ENCODE assay signal across 26 mouse cellular contexts in the genomic region with DNA sequence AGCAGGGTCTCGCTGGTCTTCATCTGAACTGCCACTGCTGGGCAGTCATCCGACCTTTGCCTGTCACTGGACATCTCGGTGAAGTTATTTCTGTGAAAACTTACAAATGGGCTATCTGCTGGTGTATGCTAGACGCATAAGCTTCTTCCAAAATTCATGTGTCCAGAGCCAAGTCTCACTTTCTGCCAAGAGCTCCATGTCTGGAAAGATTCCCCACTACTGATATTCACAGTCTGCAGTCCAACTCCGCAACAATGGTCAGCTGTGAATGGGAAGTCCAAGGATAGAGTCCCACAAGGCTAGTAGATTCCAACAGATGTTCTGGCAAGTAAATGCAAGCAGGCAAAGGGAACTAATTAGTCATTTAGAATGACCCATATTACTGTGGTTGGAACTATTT. TPM values are rescaled to one million over a fixed set of nuclear protein-coding genes. Genes with fewer than 3 reads are reported as not detected.
DNase-seq lines count a peak whose midpoint lies in the region; ATAC-seq lines count a peak whose summit lies in the region.
"Had no signal": no experiment of that assay in that cellular context is flagged by ENCODE, and none has a peak within 500 bp of the region (broad histone marks: within the 10 kb centered on the region; RNA-seq: fewer than 3 reads in every experiment).

No protein-coding gene starts in this region.

- no peak overlapping the region for H3K4me3 ChIP-seq in heart, embryonic 12.5 days
- H3K4me3 ChIP-seq: forebrain, embryonic 12.5 days; hindbrain, embryonic 10.5 days; layer of hippocampus, adult 2 months; left cerebral cortex, adult 2 months; neural tube, embryonic 15.5 days had no signal

- peak; percentile 57 to 59 for DNase-seq in heart, adult 18-20 months
- peak; percentile 25 for DNase-seq in brain, adult 2 months (ENCODE audit: low read depth, low spot score)
- DNase-seq in gastrocnemius, postnatal 25 days, result peak; percentile 60
- DNase-seq in heart, postnatal 25 days (ENCODE audit: low spot score), result peak; percentile 14
- no peak for DNase-seq in adrenal gland, postnatal 14 days
- DNase-seq in left cerebral cortex, postnatal 25 days (ENCODE audit: low spot score in 2 of 2), result no peak
- DNase-seq in spleen, postnatal 10 days (ENCODE audit: low spot score in 2 of 2), result no peak
- DNase-seq: cerebellum, adult 2 months; kidney, adult 11 months; lung, adult 18-20 months; lung, postnatal 36 days; right cerebral cortex, postnatal 25 days; thymus, postnatal 14 days had no signal

- no peaks in the 10 kb centered on the region for H3K4me1 ChIP-seq in heart, embryonic 12.5 days (replicated peaks)
- H3K4me1 ChIP-seq: forebrain, embryonic 12.5 days; hindbrain, embryonic 10.5 days; neural tube, embryonic 15.5 days had no signal

- H3K36me3 ChIP-seq in heart, embryonic 12.5 days, result no peaks in the 10 kb centered on the region
- H3K36me3 ChIP-seq: forebrain, embryonic 12.5 days; G1E; hindbrain, embryonic 10.5 days; neural tube, embryonic 15.5 days had no signal

- no peaks in the 10 kb centered on the region for H3K27me3 ChIP-seq in heart, embryonic 12.5 days (replicated peaks)
- H3K27me3 ChIP-seq: forebrain, embryonic 12.5 days; neural tube, embryonic 15.5 days had no signal

- no peaks in the 10 kb centered on the region for H3K9me3 ChIP-seq in heart, embryonic 12.5 days (replicated peaks)
- H3K9me3 ChIP-seq: forebrain, embryonic 12.5 days; G1E; hindbrain, embryonic 10.5 days; neural tube, embryonic 15.5 days had no signal

- no peak overlapping the region for H3K27ac ChIP-seq in heart, embryonic 12.5 days (ENCODE audit: poor library complexity, severe bottlenecking)
- H3K27ac ChIP-seq: forebrain, embryonic 12.5 days; hindbrain, embryonic 10.5 days; kidney, postnatal 0 days; layer of hippocampus, adult 2 months; left cerebral cortex, adult 2 months; neural tube, embryonic 15.5 days had no signal

- H3K4me2 ChIP-seq in heart, embryonic 12.5 days, result no peak overlapping the region
- H3K4me2 ChIP-seq: forebrain, embryonic 12.5 days; liver, embryonic 11.5 days; neural tube, embryonic 15.5 days had no signal

- 79% methylated on average over 5 of the region's 5 CpGs for WGBS in heart, embryonic 12.5 days

- ATAC-seq in heart, embryonic 12.5 days (ENCODE audit: insufficient number of reproducible peaks, low FRiP score), result no peak
- ATAC-seq: midbrain, embryonic 16.5 days had no signal

- intact Hi-C loops in heart, postnatal 25 days (cut with DNase I), result no loop called here
- intact Hi-C loops in left cerebral cortex, postnatal 25 days (cut with DNase I), result no loop called here

- H3K9ac ChIP-seq in heart, embryonic 12.5 days, result no peak overlapping the region
- H3K9ac ChIP-seq: forebrain, embryonic 12.5 days; neural tube, embryonic 15.5 days had no signal

RNA-seq across cellular contexts. Expression of gene Mrps33, which starts 17.9 kb away (rescaled TPM):
- 100 to 1,000 TPM in 1 of 2 experiments, 10 to 100 TPM in 1; 95.1 to 108 TPM for total RNA-seq in heart, adult 18-20 months (2021)
- 205 and 206 TPM in 2 replicates for polyA plus RNA-seq in heart, embryonic 12.5 days (2016; fragmentation: Nextera tagmentation; extraction: Ambion mirVana)
- 10 to 100 TPM; 55.5 to 58.8 TPM for total RNA-seq in gastrocnemius, postnatal 25 days (2021)
- 100 to 1,000 TPM; 105 to 108 TPM for total RNA-seq in heart, postnatal 25 days (2021)
- total RNA-seq in adrenal gland, postnatal 14 days (2021), result 79.0 and 91.7 TPM in 2 replicates
- 100 to 1,000 TPM in 1 of 2 experiments, 10 to 100 TPM in 1; 97.0 to 102 TPM for total RNA-seq in left cerebral cortex, postnatal 25 days (2021)

RNA-seq across cellular contexts. Expression of gene Tmem178b, which starts 44.3 kb away (rescaled TPM):
- under 1 TPM; 0.42 to 0.90 TPM for total RNA-seq in heart, adult 18-20 months (2021)
- polyA plus RNA-seq in heart, embryonic 12.5 days (2016; fragmentation: Nextera tagmentation; extraction: Ambion mirVana), result 0.05 TPM in 2 replicates
- total RNA-seq in gastrocnemius, postnatal 25 days (2021), result 1 to 10 TPM; 3.3 to 3.4 TPM
- under 1 TPM; 0.64 to 0.99 TPM for total RNA-seq in heart, postnatal 25 days (2021)
- 14.8 and 16.3 TPM in 2 replicates for total RNA-seq in adrenal gland, postnatal 14 days (2021)
- total RNA-seq in left cerebral cortex, postnatal 25 days (2021), result 100 to 1,000 TPM; 278 to 312 TPM
- total RNA-seq: common myeloid progenitor, adult 5-6 weeks; granulocyte monocyte progenitor cell, adult 5-6 weeks; megakaryocyte-erythroid progenitor cell, adult 5-6 weeks had no signal
- polyA plus RNA-seq: G1E had no signal

Comparison
In these comparisons a context has a peak if more than half of its experiments do, and no peak if none do; other contexts are left out.
1. DNase-seq: peak in heart, adult 18-20 months (2 of 2), brain, adult 2 months (single experiment), gastrocnemius, postnatal 25 days (single experiment) and heart, postnatal 25 days (single experiment); none in adrenal gland, postnatal 14 days (single experiment), left cerebral cortex, postnatal 25 days (0 of 2) and spleen, postnatal 10 days (0 of 2).
2. RNA of gene Tmem178b, which starts 44.3 kb away (total RNA-seq): 278 to 312 TPM in left cerebral cortex, postnatal 25 days; 14.8 to 16.3 TPM in adrenal gland, postnatal 14 days, 3.3 to 3.4 TPM in gastrocnemius, postnatal 25 days, 0.64 to 0.99 TPM in heart, postnatal 25 days and 0.42 to 0.90 TPM in heart, adult 18-20 months; every median in the first group is over 10 times any median in the second.